Mouse (Mus musculus) liver, embryonic 11.5 days (tissue): ENCODE results near the gene Map2k4. TPM values are rescaled to one million over a fixed set of nuclear protein-coding genes. Genes with fewer than 3 reads are reported as not detected.

ENCODE experiments used
- ATAC-seq: fragments of 200-750 bp; cut with Nextera tagmentation; replicated peaks from 2 replicates; pipeline ENCODE4 v1.8.0; 2017; ENCODE audit warnings: moderate number of reproducible peaks, mild to moderate bottlenecking, moderate TSS enrichment, moderate library complexity; ENCODE audit not compliant: low FRiP score
- DNase-seq: peaks from one replicate; pipeline ENCODE4 v3.0.0-alpha.2; 2017; ENCODE audit warnings: low spot score
- H3K27ac ChIP-seq: fragments of 300-500 bp; sonication (generic); 2 replicates; pipeline ENCODE4 v1.5.1; 2014; ENCODE audit warnings: mild to moderate bottlenecking, low read depth, low read length, control low read depth
- H3K27me3 ChIP-seq: fragments of 300-500 bp; sonication (generic); replicated peaks from 2 replicates; pipeline ENCODE4 v1.6.1; 2014; ENCODE audit warnings: low read length, mixed read lengths; ENCODE audit not compliant: control insufficient read depth, insufficient read depth
- H3K36me3 ChIP-seq: fragments of 300-500 bp; sonication (generic); 2 replicates; pipeline ENCODE4 v1.6.1; 2014; ENCODE audit warnings: mild to moderate bottlenecking, low read length, moderate library complexity, mixed read lengths; ENCODE audit not compliant: control insufficient read depth, insufficient read depth
- H3K4me1 ChIP-seq: fragments of 300-500 bp; sonication (generic); replicated peaks from 2 replicates; pipeline ENCODE4 v1.6.1; 2014; ENCODE audit warnings: low read length, mixed read lengths; ENCODE audit not compliant: control insufficient read depth, insufficient read depth
- H3K4me2 ChIP-seq: fragments of 300-500 bp; sonication (generic); 2 replicates; pipeline ENCODE4 v1.6.1; 2014; ENCODE audit warnings: mild to moderate bottlenecking, control low read depth, moderate library complexity
- H3K4me3 ChIP-seq: fragments of 300-500 bp; sonication (generic); 2 replicates; pipeline ENCODE4 v1.5.1; 2014; ENCODE audit warnings: low read depth, low read length, control low read depth
- H3K9ac ChIP-seq: fragments of 300-500 bp; sonication (generic); 2 replicates; pipeline ENCODE4 v1.6.1; 2014; ENCODE audit warnings: low read depth, low read length, control low read depth
- H3K9me3 ChIP-seq: fragments of 300-500 bp; sonication (generic); 2 replicates; pipeline ENCODE4 v1.6.1; 2016; ENCODE audit warnings: low read length, inconsistent platforms, mixed read lengths; ENCODE audit not compliant: control insufficient read depth
- WGBS: fragments of 180-500 bp; shearing (Covaris S2); extraction: QIAGEN DNeasy Blood & Tissue Kit; methylation state at CpG from one replicate; pipeline ENCODE4 v1.1.7; 2014; 5-methylcytosine and 5-hydroxymethylcytosine counted together
- polyA plus RNA-seq: library from polyadenylated mRNA; unstranded; fragments of >200 nt; fragmentation: Nextera tagmentation; extraction: Ambion mirVana; gene quantifications from 2 replicates; pipeline ENCODE4 v1.2.1, GENCODE M21; 2014

Gene Map2k4
- polyA plus RNA-seq, 1 experiment from 2014 or later = 63.7 TPM

GRCm38 (mm10) chr11:65713830-65714229 is 74.3 kb downstream of the Map2k4 start:
- H3K9me3 ChIP-seq = no peaks in the 10 kb centered on the region
- no peak overlapping the region for H3K9ac ChIP-seq
- H3K4me1 ChIP-seq = peaks cover 6% of the 10 kb centered on the region; the same call in 1 of the 2 replicates
- H3K27ac ChIP-seq = no peak overlapping the region
- DNase-seq = no peak
- WGBS = 49% methylated on average over 4 of the region's 4 CpGs
- no peaks in the 10 kb centered on the region for H3K27me3 ChIP-seq
- no peak overlapping the region for H3K4me2 ChIP-seq
- H3K4me3 ChIP-seq = no peak overlapping the region
- peak; percentile 91 for ATAC-seq
- peaks cover 2% of the 10 kb centered on the region; the same call in 1 of the 2 replicates for H3K36me3 ChIP-seq

DNA sequence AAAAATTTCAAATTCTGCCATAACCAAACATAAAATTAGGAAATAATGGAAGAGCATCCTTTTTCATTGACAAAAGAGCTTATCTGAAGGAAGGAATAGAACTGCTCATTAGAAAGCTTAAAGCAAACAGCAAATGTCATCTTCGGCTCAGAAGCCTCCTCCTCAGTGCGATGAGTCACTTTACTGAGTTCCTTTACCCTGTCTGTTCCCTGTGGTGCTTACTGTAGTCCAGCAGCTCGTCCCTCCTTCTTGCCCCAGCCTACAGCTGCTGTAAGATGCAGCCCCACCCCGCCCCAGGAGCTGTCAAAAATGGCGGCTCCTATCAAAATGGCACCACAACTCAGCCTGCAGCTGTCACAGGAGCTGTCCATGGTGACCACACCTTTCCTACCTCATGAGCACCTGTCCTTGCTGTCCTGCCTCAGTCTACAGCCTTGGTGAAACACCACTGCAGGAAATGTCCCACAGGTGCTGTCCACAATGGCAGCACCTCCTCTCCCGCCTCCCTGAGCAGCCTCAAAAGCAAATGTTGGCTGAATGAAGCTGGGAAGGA is 75.3 kb downstream of the Map2k4 start:
- H3K27me3 ChIP-seq = no peaks in the 10 kb centered on the region
- DNase-seq = no peak
- peaks cover 6% of the 10 kb centered on the region; the same call in 1 of the 2 replicates for H3K4me1 ChIP-seq
- H3K36me3 ChIP-seq = peaks cover 2% of the 10 kb centered on the region; the same call in 1 of the 2 replicates
- ATAC-seq = no peak
- no peak overlapping the region for H3K4me2 ChIP-seq
- H3K9ac ChIP-seq = no peak overlapping the region
- no peaks in the 10 kb centered on the region for H3K9me3 ChIP-seq
- 81% methylated on average over 6 of the region's 6 CpGs for WGBS
- H3K4me3 ChIP-seq = no peak overlapping the region
- H3K27ac ChIP-seq = no peak overlapping the region

DNA sequence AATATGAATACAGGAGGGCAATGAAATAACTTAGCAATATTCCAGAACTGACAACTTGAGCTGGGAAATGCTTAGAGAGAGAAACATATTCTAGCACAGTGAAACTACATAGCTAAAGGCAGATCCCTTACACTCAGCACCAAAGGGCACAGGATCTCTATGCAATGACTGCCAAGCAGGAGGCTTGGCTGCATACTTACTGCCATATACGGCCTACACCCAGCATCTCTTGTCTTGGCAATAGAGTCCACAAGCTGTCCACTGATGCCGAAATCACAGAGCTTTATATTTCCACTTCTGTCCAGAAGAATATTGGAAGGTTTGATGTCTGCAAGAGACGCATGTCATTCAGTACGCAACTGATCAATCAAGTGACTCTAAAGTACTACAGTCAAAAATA is 81.3 kb downstream of the Map2k4 start:
- peaks cover 8% of the 10 kb centered on the region; the same call in 1 of the 2 replicates for H3K36me3 ChIP-seq
- ATAC-seq = no peak

GRCm38 (mm10) chr11:65706176-65706575 is 81.9 kb downstream of the Map2k4 start:
- WGBS = 93% methylated on average over 2 of the region's 2 CpGs
- H3K27ac ChIP-seq = no peak overlapping the region
- H3K4me3 ChIP-seq = no peak overlapping the region
- H3K4me1 ChIP-seq = no peaks in the 10 kb centered on the region
- H3K9me3 ChIP-seq = no peaks in the 10 kb centered on the region
- peaks cover 8% of the 10 kb centered on the region; the same call in 1 of the 2 replicates for H3K36me3 ChIP-seq
- ATAC-seq = no peak
- no peak for DNase-seq
- no peaks in the 10 kb centered on the region for H3K27me3 ChIP-seq
- H3K9ac ChIP-seq = no peak overlapping the region
- no peak overlapping the region for H3K4me2 ChIP-seq

More for the DNA sequence above, 81.3 kb downstream of the Map2k4 start:
- no peak overlapping the region for H3K4me3 ChIP-seq
- no peak for DNase-seq
- H3K4me1 ChIP-seq = no peaks in the 10 kb centered on the region
- H3K9ac ChIP-seq = no peak overlapping the region
- H3K9me3 ChIP-seq = no peaks in the 10 kb centered on the region
- WGBS = 94% methylated on average over 4 of the region's 4 CpGs
- no peak overlapping the region for H3K27ac ChIP-seq
- H3K4me2 ChIP-seq = no peak overlapping the region
- no peaks in the 10 kb centered on the region for H3K27me3 ChIP-seq

- Histone ChIP-seq H3K9me3 (no peaks in the 10 kb centered on the region), H3K4me3 (no peak overlapping the region), H3K36me3 (peaks cover 8% of the 10 kb centered on the region), H3K4me2 (no peak overlapping the region), H3K4me1 (no peaks in the 10 kb centered on the region), H3K9ac (no peak overlapping the region), H3K27me3 (no peaks in the 10 kb centered on the region), H3K27ac (no peak overlapping the region)
- 88% methylated on average over 4 of the region's 4 CpGs for WGBS
- DNase-seq = no peak
- ATAC-seq = no peak
Measured at GRCm38 (mm10) chr11:65704861-65705260, 83.2 kb downstream of the Map2k4 start.

GRCm38 (mm10) chr11:65678824-65679402 is 109.2 kb downstream of the Map2k4 start:
- no peak overlapping the region for H3K4me2 ChIP-seq
- H3K4me1 ChIP-seq = no peaks in the 10 kb centered on the region
- H3K36me3 ChIP-seq = no peaks in the 10 kb centered on the region
- no peaks in the 10 kb centered on the region for H3K27me3 ChIP-seq
- no peaks in the 10 kb centered on the region for H3K9me3 ChIP-seq
- ATAC-seq (peak; percentile 54; the same call in 1 of the 2 replicates), DNase-seq (no peak)
- H3K9ac ChIP-seq = no peak overlapping the region
- H3K4me3 ChIP-seq = no peak overlapping the region
- no peak overlapping the region for H3K27ac ChIP-seq
- 39% methylated on average over 12 of the region's 12 CpGs for WGBS

DNA sequence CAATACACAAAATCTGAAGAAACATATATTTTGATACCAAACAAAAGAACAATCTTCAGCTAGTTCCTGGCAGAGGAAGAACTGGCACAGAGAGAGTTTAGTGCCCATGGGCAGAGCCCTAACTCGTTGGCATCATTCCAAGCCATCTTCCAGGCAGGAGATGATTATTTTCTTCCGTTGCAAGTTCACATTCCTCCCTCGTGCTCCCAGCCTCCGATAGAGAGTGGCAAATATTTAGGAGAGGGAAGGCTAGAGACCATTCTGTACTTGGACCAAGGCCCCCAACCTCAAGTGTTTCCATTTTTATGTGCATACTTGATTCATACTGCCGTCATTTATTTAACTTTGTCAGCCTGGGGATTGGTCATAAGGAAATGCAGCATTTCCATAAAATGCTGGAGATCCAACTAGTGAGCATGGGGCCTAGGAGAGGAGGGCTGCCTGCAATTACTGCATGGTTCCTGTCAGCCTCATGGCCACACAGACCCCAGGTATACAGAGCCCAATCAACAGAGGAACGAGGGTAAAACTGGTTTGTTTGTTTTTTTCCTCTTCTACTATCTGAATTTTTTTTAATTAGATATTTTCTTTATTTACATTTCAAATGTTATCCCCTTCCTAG is 120.6 kb downstream of the Map2k4 start:
- DNase-seq = peak; percentile 10
- no peaks in the 10 kb centered on the region for H3K4me1 ChIP-seq
- no peaks in the 10 kb centered on the region for H3K9me3 ChIP-seq
- no peak for ATAC-seq
- no peaks in the 10 kb centered on the region for H3K36me3 ChIP-seq
- H3K9ac ChIP-seq = no peak overlapping the region
- WGBS = 75% methylated on average over 6 of the region's 6 CpGs
- no peak overlapping the region for H3K27ac ChIP-seq
- no peaks in the 10 kb centered on the region for H3K27me3 ChIP-seq
- no peak overlapping the region for H3K4me3 ChIP-seq
- H3K4me2 ChIP-seq = no peak overlapping the region

GRCm38 (mm10) chr11:65664903-65665302 is 123.2 kb downstream of the Map2k4 start:
- no peak for ATAC-seq
- no peaks in the 10 kb centered on the region for H3K4me1 ChIP-seq
- no peak overlapping the region for H3K9ac ChIP-seq
- no peak for DNase-seq
- no peaks in the 10 kb centered on the region for H3K36me3 ChIP-seq
- no peak overlapping the region for H3K4me2 ChIP-seq
- no peaks in the 10 kb centered on the region for H3K27me3 ChIP-seq
- H3K27ac ChIP-seq = no peak overlapping the region
- H3K9me3 ChIP-seq = no peaks in the 10 kb centered on the region
- WGBS = 83% methylated on average over 6 of the region's 6 CpGs
- H3K4me3 ChIP-seq = no peak overlapping the region
